Mouse (Mus musculus) layer of hippocampus, postnatal 14 days (tissue): ENCODE measurements at regions not wholly inside any gene's neighbourhood (a gene's known extent, or its start where the extent isn't known, plus 50 kb on each side); places are given as distances from the start of the nearest gene placed in this dataset.

Experiments
- DNase-seq, 2 experiments: peaks; one replicate each; pipeline ENCODE4 v3.0.0; 2021 to 2022; ENCODE audit warnings: low spot score in 2 of 2, mixed read lengths in 1 of 2

DNA sequence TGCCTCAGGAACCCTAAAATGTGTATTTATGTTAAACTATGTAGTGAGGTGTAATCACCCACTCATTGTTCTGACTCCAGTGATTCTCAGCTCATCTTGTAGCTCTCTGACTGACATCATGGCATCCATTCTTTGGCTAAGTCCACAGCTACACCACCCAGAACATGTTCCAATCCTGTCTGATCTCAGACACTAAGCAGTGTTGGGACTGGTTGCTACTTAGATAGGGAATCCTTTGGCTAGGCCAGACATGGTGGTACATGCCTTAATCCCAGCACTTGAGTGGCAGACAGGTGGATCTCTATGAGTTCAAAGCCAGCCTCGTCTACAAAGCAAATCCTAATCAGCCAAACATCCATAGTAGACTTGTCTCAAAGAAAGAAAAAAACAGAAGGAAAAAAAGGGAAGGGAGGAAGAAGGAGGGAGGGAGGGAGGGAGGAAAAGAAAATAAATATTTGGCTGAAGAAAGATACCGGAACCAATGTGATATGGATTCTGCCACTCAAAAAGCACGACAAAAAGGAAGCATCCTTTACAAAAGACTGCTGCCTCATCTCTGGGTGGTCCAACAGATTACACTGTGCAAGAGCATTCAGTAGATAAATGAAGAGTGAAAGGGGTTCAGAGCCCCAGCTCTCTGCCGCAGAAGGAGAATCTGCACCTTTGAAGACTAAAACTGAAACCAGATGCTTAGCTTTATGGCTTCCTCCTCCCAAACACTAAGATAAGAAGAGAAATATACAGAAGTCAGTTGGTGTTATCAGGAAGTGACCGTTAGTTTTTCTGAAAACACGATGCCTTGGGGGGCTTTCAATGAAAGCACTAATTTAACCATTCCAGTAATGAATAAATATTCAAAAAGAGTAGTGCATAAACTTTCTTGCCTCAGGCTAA is 51.5 kb upstream of the Med13 start:
- DNase-seq, result no peak

- DNase-seq, result no peak
Measured at GRCm38 (mm10) chr11:86409580-86409947, 52.2 kb upstream of the Med13 start.

DNA sequence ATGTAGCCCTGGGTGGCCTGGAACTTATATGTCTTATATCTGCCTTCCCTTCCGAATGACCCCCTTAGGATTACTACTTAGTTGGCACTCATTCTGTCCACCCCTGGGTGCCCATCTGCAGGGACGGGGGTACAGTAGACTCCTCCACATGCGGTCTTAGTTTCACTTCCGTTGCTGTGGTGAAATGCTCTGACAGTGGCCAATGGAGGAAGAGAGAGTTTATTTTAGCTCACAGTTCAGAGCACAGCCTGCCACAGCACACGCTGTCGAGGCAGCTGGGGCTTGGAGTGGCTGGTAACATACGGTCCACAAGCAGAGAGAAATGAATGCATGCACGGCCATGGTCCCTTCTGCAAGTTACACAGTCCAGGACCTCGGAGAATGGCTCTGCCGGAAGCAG is 53.1 kb upstream of the Med13 start:
- no peak for DNase-seq

DNA sequence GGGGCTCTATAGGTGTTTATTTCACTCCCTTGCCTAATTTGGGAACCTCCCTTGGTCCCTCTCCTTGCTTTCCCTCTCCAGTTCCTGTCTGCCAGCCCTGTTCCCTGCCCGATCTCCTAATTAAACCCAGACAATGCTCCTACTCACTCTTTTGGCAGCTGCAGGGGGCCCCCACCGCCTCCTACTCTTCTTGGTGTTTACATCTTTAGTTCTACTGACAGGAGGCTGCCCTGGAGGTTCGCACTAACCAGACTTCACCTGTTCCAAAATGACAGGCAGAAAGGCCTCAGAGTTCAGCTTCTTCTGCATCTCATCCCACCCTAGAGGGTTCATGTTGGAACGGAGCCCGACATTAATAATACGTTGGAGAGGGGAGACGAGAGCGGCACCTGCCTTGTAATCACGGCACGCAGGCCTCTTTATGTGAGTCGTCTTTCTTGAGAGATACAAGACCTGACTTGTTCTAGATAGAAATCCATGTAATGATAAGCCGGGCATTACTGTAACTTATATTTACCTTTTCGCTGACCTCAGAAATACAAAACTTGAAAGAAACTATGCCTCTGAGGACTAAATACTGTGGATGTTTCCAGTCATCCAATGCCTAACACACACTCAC is 55.5 kb upstream of the Med13 start:
- no peak for DNase-seq

DNA sequence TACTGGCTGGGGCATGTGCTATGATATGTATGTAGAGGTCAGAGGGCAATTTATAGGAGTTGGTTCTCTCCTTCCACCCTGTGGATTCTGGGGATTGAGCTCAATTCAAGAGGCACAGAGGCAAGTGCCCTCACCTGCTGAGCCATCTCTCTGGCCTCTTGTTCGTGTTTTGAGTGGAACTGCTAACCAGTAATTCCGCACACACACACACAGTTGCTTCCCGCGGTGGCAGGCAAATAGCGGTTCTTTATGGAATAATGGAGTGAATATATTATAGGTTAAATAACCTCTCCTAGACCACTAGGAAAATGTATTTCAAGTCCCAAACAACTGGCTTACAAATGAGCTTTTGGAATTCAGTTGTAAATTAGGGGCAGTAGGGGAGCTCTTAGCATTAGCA is 59.1 kb upstream of the Med13 start:
- DNase-seq, result no peak

GRCm38 (mm10) chr11:86417164-86417563 is 59.8 kb upstream of the Med13 start:
- no peak for DNase-seq

DNA sequence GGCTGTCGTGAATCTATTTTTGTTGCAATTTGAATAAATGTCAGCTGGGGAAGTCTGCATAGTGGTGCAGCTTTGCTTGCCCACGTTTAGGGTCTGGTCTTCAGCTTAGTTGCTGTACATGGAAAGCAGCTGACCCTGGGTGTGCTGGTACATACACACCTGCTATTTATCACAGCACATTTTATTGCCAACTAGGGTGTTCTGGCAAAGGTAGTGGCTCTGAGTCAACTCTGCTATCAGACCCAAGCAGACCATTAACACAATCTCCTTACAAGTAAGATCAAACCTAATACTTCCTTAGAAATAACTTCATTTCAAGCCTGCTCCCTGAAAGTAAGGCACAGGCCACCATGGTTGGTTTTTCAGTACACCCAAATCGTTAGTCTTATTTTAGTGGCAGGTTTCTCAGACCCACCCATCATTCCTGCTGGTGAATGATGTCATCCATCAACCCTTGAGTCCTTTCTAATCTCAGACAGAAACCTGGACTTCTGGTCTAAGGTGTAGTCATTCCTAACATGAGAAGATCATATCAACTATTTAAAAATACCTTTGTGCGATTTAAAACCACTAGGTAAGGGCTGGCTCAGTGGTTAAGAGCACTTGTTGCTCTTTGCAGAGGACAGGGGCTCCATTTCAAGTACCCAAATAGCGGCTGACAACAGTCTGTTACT is 62.5 kb upstream of the Med13 start:
- DNase-seq, result no peak

DNA sequence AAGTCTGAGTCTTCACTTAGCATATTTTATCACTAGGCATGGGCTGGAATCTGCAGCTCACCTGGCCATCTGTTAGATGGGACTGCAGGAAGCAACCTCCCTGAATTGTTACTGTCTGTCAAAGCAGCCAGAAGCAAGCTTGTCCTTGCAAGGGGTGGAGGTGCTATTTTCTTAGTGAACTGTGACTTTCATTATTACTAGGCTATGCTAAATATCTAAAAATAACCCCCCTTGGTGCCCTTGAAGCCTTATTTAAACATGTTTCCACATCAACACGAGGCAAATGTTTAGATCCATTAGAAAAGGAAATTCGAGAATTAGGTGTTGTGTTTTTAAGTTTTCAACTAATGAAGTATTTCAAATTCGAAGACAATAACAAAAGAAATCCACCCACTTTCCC is 55.5 kb upstream of the Rnft1 start:
- no peak for DNase-seq

DNA sequence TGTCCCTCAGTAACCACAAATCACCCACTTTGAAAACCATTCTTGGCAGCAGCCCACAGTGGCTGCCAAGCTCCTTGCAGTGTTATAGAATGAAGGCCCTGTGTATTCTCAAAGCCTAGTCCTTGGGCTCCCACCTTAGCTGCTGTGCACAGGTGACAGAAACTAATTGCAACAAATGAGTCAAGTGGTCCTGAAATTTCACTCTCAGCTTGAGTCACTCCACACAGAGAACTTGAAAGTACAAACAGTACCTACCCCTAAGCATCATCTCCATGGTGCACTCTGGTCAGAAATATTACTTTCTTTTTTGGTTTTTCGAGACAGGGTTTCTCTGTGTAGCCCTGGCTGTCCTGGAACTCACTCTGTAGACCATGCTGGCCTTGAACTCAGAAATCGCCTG is 54.2 kb upstream of the Rnft1 start:
- no peak for DNase-seq

DNA sequence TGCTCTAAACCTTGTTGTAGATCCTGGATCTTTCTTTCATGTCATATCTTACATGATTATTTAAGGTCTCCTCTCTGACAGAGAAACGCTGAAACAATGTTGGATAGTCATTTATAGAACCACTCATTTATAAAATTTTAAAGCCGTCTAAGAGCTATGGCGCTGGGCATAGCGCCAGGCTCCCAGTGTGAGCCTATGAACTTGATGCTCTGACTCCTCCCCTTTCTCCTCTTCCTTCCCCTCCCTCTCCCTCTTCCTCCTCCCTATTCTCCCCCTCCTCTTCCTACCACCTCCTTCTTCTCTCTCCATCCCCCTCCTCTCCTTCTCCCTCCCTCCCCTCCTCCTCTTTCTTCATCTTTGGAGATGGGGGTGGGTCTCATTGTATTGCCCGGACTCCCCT is 52.9 kb upstream of the Rnft1 start:
- DNase-seq, result no peak

GRCm38 (mm10) chr11:86434106-86434505 is 50.4 kb upstream of the Rnft1 start:
- DNase-seq, result peak; percentile 5 to 78
